Mouse (Mus musculus) skeletal muscle tissue, adult 2 months (tissue): Measurements from ENCODE around the gene Timm13.

ENCODE experiments used
- DNase-seq: peaks from one replicate; pipeline ENCODE4 v3.0.0-alpha.2; 2012; ENCODE audit warnings: low read depth, low spot score

Gene Timm13

GRCm38 (mm10) chr10:80900318-80901247 is at the start of gene Timm13:
TSS of gene Timm13 (minus strand) at chr10:80900969.
- peak; percentile 100 for DNase-seq

- no peak for DNase-seq
Observed at GRCm38 (mm10) chr10:80950314-80950713, 49.5 kb upstream of the Timm13 start.

DNA sequence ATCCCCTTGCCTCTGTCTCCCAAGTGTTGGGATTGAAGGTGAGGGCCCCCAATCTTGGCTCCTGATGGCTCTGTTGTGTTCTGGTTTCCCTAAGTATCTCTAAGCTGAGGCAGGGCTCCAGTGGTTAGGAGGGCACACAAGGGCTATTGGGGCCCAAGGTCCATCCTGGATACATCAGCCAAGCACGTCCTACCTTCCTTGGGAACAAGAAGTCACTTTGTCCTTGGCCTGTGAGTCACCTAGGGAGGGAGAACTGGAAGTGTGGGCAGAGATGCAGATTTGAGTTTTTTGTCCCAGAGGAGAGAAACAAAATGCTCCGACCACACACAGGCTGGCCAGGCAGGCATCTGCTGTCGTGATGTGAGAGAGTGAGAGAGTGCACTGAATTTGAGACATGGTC is 48.3 kb upstream of the Timm13 start:
- no peak for DNase-seq

GRCm38 (mm10) chr10:80948570-80948969 is 47.8 kb upstream of the Timm13 start:
- DNase-seq: no peak

DNA sequence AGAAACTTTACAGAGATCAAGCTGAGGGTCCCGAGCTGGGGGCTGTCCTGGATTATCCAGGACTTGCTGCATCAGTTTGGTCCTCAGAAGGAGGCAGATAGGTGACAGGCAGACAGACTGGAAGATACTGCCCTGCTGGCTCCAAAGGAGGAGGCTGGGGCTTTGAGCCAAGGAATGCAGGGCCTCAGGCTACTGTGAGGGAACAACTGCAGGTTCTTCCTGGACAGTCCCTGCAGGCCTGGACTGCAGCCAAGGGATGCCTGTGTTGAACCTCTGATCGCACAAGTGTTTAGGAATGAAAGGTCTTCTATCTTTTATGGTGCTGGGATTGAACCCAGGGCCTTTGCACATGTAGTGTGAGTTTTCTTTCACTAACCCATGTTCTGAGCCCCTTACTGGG is 47.0 kb upstream of the Timm13 start:
- no peak for DNase-seq

- no peak for DNase-seq
Observed at GRCm38 (mm10) chr10:80946684-80947437, 46.1 kb upstream of the Timm13 start.

- no peak for DNase-seq
Observed at GRCm38 (mm10) chr10:80944231-80944630, 43.5 kb upstream of the Timm13 start.

- no peak for DNase-seq
Observed at GRCm38 (mm10) chr10:80943701-80944100, 42.9 kb upstream of the Timm13 start.

- DNase-seq: no peak
Observed at GRCm38 (mm10) chr10:80942919-80943318, 42.1 kb upstream of the Timm13 start.

GRCm38 (mm10) chr10:80940988-80941347 is 40.2 kb upstream of the Timm13 start:
- no peak for DNase-seq

- peak; percentile 95 for DNase-seq
Observed at GRCm38 (mm10) chr10:80940320-80940987, 39.7 kb upstream of the Timm13 start.

- DNase-seq: peak; percentile 93
Observed at GRCm38 (mm10) chr10:80939671-80940070, 38.9 kb upstream of the Timm13 start.

DNA sequence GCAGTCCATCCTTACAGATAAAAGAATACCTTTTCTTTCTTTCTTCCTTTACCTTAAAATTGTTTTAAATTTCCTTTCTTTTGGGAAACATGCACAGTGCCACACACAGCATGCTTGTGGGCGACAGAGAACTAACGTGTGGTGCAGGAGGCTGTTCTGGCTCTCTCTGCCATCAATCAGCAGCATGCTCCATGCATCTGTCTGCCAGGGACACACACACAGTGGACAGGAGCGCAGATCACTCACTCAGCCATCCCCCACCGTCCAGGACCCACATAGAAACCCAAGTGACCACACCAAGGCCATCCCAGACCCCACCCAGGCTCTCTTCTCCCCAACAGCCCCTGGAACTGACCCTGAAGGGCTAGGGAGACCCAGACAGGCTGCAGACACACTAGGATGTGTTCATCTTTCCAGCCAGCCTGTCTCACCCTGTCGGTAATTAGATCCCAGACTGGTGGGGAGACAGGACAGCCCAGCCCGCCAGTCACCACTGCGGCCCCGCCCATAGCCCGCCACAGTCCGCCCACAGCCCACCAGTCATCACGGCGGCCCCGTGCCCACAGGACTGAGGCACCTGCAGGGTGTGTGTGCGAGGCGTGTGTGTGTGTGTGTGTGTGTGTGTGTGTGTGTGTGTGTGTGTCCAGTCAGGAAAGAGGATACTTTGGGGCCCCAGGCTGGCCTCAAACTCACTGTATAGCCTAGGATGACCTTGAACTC is 38.2 kb upstream of the Timm13 start:
- no peak for DNase-seq

GRCm38 (mm10) chr10:80937646-80938045 is 36.9 kb upstream of the Timm13 start:
- DNase-seq: peak; percentile 86

DNA sequence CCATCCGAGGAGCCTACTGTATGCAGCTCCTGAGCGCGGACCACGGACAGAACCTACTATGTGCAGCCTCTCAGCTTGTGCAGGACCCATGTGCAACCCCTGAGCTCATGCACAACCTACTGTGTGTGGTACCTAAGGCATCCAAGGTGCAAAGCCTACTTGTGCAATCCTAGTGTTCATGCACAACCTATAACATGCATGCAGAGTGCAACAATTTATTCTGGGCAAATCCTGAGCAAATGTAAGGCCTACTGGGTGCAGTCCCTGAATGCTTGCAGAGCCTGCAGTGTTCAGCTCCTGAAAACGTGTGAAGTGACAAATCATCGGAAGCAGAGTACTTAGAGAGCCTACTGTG is 36.0 kb upstream of the Timm13 start:
- DNase-seq: no peak

- no peak for DNase-seq
Observed at GRCm38 (mm10) chr10:80936135-80936809, 35.5 kb upstream of the Timm13 start.

DNA sequence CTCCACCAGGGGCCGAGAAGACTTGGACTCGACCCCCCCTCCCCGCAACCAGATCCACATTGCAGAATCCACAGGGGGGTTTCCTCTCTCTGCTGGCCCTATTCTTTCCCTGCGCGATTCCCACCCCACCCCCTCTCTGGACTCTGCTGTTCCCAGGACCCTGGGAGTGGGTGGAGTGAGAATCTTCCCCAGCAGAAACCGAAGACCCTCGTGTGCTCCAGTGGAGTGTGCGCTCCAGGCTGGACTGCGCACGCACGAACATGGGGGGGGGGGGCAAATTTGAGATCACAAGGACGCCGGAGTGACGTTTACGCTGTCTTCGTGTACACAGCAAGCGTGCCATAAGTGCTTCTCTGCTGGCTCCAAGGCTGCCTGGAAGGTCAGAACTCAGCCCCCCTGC is 34.9 kb upstream of the Timm13 start:
- no peak for DNase-seq

- no peak for DNase-seq
Observed at GRCm38 (mm10) chr10:80935241-80935640, 34.5 kb upstream of the Timm13 start.

- no peak for DNase-seq
Observed at GRCm38 (mm10) chr10:80934136-80934985, 33.6 kb upstream of the Timm13 start.

- peak; percentile 64 for DNase-seq
Observed at GRCm38 (mm10) chr10:80933421-80933979, 32.7 kb upstream of the Timm13 start.
